Mouse (Mus musculus) ovary, postnatal 10 days (tissue): ENCODE measurements around the gene Dnajc8.

Source experiments
- DNase-seq: peaks from one replicate; pipeline ENCODE4 v3.0.0; 2022; ENCODE audit warnings: low spot score

The Dnajc8 gene

GRCm38 (mm10) chr4:132535406-132536121, at the start of gene Dnajc8:
Gene Dnajc8, plus strand, starts transcription at chr4:132535550.
- peak; percentile 91 for DNase-seq

- DNase-seq: no peak
Observed at GRCm38 (mm10) chr4:132488521-132488920, 46.8 kb upstream of the Dnajc8 start.

- DNase-seq: no peak
Observed at GRCm38 (mm10) chr4:132488976-132489375, 46.4 kb upstream of the Dnajc8 start.

- no peak for DNase-seq
Observed at GRCm38 (mm10) chr4:132490273-132491010, 44.9 kb upstream of the Dnajc8 start.

- no peak for DNase-seq
Observed at GRCm38 (mm10) chr4:132491057-132491456, 44.3 kb upstream of the Dnajc8 start.

GRCm38 (mm10) chr4:132491748-132492147, 43.6 kb upstream of the Dnajc8 start:
- no peak for DNase-seq

GRCm38 (mm10) chr4:132492178-132493060, 42.9 kb upstream of the Dnajc8 start:
- no peak for DNase-seq

- DNase-seq: no peak
Observed at GRCm38 (mm10) chr4:132494271-132494918, 41.0 kb upstream of the Dnajc8 start.

GRCm38 (mm10) chr4:132501639-132502038, 33.7 kb upstream of the Dnajc8 start:
- no peak for DNase-seq

GRCm38 (mm10) chr4:132503344-132503743, 32.0 kb upstream of the Dnajc8 start:
- DNase-seq: no peak

- no peak for DNase-seq
Observed at GRCm38 (mm10) chr4:132505034-132505738, 30.2 kb upstream of the Dnajc8 start.

- no peak for DNase-seq
Observed at GRCm38 (mm10) chr4:132505800-132506199, 29.6 kb upstream of the Dnajc8 start.

GRCm38 (mm10) chr4:132506250-132506649, 29.1 kb upstream of the Dnajc8 start:
- DNase-seq: no peak

- DNase-seq: no peak
Observed at GRCm38 (mm10) chr4:132507210-132507609, 28.1 kb upstream of the Dnajc8 start.

- peak; percentile 49 for DNase-seq
Observed at GRCm38 (mm10) chr4:132509621-132510296, 25.6 kb upstream of the Dnajc8 start.

- DNase-seq: peak; percentile 87
Observed at GRCm38 (mm10) chr4:132510352-132510798, 25.0 kb upstream of the Dnajc8 start, which contains the start of gene Sesn2. Gene Sesn2, minus strand, starts transcription at chr4:132510501.

- no peak for DNase-seq
Observed at GRCm38 (mm10) chr4:132512080-132512479, 23.3 kb upstream of the Dnajc8 start.

GRCm38 (mm10) chr4:132513395-132514273, 21.7 kb upstream of the Dnajc8 start:
- DNase-seq: no peak

- peak; percentile 73 for DNase-seq
Observed at GRCm38 (mm10) chr4:132514555-132515135, 20.7 kb upstream of the Dnajc8 start.
